Mouse (Mus musculus): ENCODE measurements at regions not wholly inside any gene's neighbourhood (a gene's known extent, or its start where the extent isn't known, plus 50 kb on each side); places are given as distances from the start of the nearest gene placed in this dataset.

DNA sequence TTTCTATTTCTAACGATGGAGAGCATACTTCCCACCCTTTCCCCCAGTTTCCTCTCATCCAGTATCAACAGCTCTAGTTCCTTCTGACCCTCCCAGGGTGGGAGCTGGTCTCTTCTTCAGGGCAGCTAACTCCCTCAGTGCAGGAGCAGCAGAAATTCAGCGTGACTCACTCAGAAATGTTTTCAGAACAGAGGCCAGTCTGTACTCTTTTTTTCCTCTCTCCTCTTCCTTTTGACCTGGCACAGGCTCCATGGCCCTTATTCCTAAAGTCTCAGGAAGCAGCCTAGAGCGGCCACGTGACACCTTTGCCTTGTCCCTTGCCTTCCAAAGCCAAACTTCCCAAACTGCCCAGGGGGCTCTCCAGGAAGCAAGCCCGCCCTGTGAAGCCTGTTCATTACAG lies 55.4 kb downstream of the Pja1 start:
- intact Hi-C loops (cut with DNase I): no loop called here
- DNase-seq: no peak
- Histone ChIP-seq H3K4me3 (no peak overlapping the region), H3K27ac (no peak overlapping the region)
- TF ChIP-seq CTCF (IDR thresholded peaks at IDR 0.05): no peak

GRCm38 (mm10) chrX:99410942-99411341 lies 60.1 kb downstream of the Pja1 start:
- no peak for TF ChIP-seq CTCF (IDR thresholded peaks at IDR 0.05)
- intact Hi-C loops (cut with DNase I): no loop called here
- DNase-seq: no peak
- Histone ChIP-seq H3K4me3 (no peak overlapping the region), H3K27ac (no peak overlapping the region)

- intact Hi-C loops (cut with DNase I): no loop called here
Measured at GRCm38 (mm10) chrX:99409858-99410257, 61.2 kb downstream of the Pja1 start.

GRCm38 (mm10) chrX:99409331-99409730 lies 61.7 kb downstream of the Pja1 start:
- no peak overlapping the region for H3K27ac ChIP-seq
- no peak for DNase-seq
- intact Hi-C loops (cut with DNase I): no loop called here
- no peak overlapping the region for H3K4me3 ChIP-seq
- TF ChIP-seq CTCF (IDR thresholded peaks at IDR 0.05): no peak

More at GRCm38 (mm10) chrX:99409858-99410257, 61.2 kb downstream of the Pja1 start:
- Histone ChIP-seq H3K27ac (no peak overlapping the region), H3K4me3 (no peak overlapping the region)
- TF ChIP-seq CTCF (IDR thresholded peaks at IDR 0.05): no peak
- DNase-seq: no peak

DNA sequence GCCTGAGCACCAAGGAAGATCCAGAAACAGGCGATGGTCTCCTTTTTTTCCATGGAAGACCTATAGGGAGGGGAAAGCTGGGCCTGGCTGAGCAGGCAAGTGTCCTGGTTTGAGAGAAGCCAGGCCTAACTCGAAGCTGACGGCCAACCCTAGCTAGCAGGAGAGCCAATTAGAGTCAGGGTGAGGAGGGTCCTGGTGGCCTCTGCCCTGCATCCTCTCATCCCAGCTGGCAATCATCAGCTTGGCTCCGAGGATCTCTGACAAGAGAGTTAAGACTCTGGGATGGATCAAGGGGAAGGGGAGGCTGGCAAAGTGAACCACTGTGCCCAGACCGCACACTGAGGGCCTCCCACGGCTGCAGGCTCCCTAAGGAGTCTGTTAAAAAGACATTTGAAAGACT lies 62.3 kb downstream of the Pja1 start:
- TF ChIP-seq CTCF (IDR thresholded peaks at IDR 0.05): no peak

DNA sequence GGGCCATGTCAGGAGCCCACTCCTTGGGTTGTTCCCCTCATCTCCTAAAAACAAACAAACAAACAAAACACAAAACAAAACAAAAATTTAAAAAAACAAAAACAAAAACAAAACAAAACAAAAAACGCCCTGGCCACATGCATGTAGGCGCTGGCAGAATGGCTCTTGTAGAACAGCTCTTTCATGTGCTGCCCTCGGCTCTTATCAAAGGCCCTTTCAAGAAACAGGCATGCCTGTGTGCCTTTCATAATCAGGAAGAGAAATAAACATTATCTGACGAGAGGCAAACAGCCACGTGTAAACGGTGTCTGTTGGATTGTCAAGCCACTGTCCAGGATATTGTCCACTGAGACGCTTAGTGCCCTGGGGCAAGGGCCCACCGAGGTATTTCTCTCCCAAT lies 65.2 kb downstream of the Pja1 start:
- no peak for TF ChIP-seq CTCF (IDR thresholded peaks at IDR 0.05)
- H3K4me3 ChIP-seq: no peak overlapping the region
- DNase-seq: no peak
- H3K27ac ChIP-seq: no peak overlapping the region
- intact Hi-C loops (cut with DNase I): no loop called here

More for the DNA sequence above, 62.3 kb downstream of the Pja1 start:
- intact Hi-C loops (cut with DNase I): no loop called here
- DNase-seq: no peak
- H3K4me3 ChIP-seq: no peak overlapping the region
- H3K27ac ChIP-seq: no peak overlapping the region

GRCm38 (mm10) chrX:99403521-99404149 lies 67.4 kb downstream of the Pja1 start:
- no peak for TF ChIP-seq CTCF (IDR thresholded peaks at IDR 0.05)
- no peak overlapping the region for H3K4me3 ChIP-seq
- intact Hi-C loops (cut with DNase I): loop anchor here (2.0 kb wide), 1 partner anchor 119 kb away; no protein-coding TSS in a partner anchor
- peak overlapping the region; percentile 48; the same call in 1 of the 2 replicates for H3K27ac ChIP-seq
- DNase-seq: peak; percentile 39

- Histone ChIP-seq H3K27ac (no peak overlapping the region), H3K4me3 (no peak overlapping the region)
- intact Hi-C loops (cut with DNase I): loop anchor here (2.0 kb wide), 1 partner anchor 120 kb away; no protein-coding TSS in a partner anchor
- TF ChIP-seq CTCF (IDR thresholded peaks at IDR 0.05): peak; percentile 74
- DNase-seq: peak; percentile 41
Measured at GRCm38 (mm10) chrX:99402841-99403520, 68.1 kb downstream of the Pja1 start.

- no peak for TF ChIP-seq CTCF (IDR thresholded peaks at IDR 0.05)
Measured at GRCm38 (mm10) chrX:99397344-99397743, 73.7 kb downstream of the Pja1 start.

DNA sequence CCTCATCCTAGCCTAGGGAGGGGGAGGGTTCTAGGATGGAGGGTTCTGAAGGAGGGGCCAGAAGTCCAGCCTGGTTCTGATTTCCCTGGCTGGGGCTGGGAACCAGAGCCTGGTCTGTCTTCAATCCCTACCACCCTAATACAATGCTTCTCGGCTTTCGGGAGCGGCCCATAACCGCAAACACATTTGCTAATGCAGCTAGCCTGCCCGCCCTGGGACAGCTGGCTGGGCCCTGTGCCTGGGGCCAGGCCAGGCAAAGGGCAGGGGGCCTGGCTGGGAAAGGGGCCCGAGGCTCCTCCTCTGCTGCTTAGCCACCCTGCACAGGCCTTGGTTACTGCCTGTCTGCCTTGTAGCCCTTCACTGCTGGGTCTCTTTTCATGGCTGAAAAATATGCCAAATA lies 74.9 kb downstream of the Pja1 start:
- no peak for TF ChIP-seq CTCF (IDR thresholded peaks at IDR 0.05)
- DNase-seq: peak; percentile 26
- Histone ChIP-seq H3K4me3 (no peak overlapping the region), H3K27ac (no peak overlapping the region)
- intact Hi-C loops (cut with DNase I): no loop called here

More at GRCm38 (mm10) chrX:99397344-99397743, 73.7 kb downstream of the Pja1 start:
- H3K4me3 ChIP-seq: no peak overlapping the region
- H3K27ac ChIP-seq: no peak overlapping the region
- intact Hi-C loops (cut with DNase I): no loop called here
- DNase-seq: no peak

DNA sequence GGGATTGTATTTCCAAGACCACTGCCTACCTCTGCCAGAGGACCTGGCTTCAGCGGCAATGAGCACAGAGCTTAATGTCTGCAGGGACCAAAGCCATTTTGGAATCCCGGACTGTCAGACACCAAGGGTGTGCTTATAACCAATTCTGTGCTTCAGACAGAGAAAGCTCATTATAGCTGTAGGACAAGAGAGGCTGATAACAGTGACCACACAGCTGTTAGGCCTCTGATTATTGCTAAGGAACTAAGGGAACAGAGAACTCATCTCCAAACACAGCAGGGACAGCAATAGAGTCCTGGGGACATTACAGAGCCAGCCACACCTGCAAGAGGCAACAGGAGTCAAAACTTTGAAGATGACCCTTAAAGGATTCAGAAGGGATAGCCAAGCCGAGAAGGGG lies 76.0 kb downstream of the Pja1 start:
- Histone ChIP-seq H3K4me3 (no peak overlapping the region), H3K27ac (no peak overlapping the region)
- no peak for DNase-seq
- intact Hi-C loops (cut with DNase I): no loop called here
- TF ChIP-seq CTCF (IDR thresholded peaks at IDR 0.05): no peak

DNA sequence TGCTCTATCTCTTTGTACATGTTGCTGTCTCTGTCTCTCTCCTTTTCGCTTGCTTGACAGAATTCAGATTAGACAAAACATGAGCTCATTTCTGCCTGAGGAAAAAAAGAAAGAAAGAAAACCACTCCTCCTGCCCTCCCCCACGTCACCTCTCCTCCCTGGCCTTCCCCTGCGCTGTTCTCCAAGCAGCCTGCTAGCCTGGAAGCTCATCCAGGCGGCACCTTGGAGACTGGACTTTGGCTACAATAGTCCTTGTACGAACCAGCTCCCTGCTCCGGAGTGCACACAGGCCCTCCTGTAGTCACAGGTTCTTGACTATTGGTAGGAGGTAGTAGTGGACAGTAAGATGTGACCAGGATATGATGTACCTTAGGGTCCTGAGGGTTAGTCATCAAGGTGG lies 79.4 kb downstream of the Pja1 start:
- Histone ChIP-seq H3K4me3 (no peak overlapping the region), H3K27ac (no peak overlapping the region)
- no peak for TF ChIP-seq CTCF (IDR thresholded peaks at IDR 0.05)
- intact Hi-C loops (cut with DNase I): no loop called here
- no peak for DNase-seq

DNA sequence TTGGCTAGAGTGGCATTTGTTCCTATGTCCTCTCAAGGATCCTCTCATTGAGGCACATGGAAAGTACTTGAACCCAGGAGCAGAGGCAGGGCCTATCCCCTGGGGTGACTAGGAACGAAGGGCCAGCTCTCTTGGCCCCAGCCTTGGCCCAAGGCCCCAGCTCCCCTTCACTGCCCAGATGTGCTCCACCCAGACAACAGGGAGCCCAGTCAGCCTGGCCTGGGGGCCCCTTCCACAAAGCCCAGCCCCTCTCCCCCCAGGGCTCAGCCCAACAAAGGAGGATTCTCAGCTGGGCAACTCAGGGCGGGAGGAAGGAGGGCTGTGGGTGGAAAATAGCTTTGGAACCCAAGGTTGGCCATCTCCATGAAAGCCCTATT lies 80.6 kb downstream of the Pja1 start:
- H3K4me3 ChIP-seq: no peak overlapping the region
- intact Hi-C loops (cut with DNase I): no loop called here
- no peak for DNase-seq
- no peak overlapping the region for H3K27ac ChIP-seq
- no peak for TF ChIP-seq CTCF (IDR thresholded peaks at IDR 0.05)
